Mouse (Mus musculus) thymus, adult 18-20 months (tissue): Measurements from ENCODE around the gene Ccser1.

ENCODE experiments used
- DNase-seq, 2 experiments: peaks; one replicate each; pipeline ENCODE4 v3.0.0; 2022; ENCODE audit warnings: mixed read lengths in 2 of 2

The Ccser1 gene

DNA sequence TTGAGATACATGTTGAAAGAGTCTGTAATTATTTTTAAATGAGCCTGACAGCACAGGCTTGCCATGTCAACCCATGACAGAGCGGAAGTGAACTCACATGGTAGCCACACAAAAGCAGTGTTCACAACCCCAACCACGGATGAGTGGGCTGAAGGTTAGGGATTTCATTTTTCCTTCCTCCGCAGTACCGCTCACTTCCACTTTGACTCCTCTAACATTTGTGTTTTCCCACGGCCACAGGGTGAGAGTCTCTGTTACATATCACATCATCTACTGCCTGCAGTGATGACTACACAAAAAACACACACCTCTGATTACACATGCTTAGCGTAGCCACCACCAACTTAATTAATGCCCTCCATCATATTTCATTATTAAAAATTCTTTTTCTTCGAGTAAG lies 120.9 kb downstream of the Ccser1 start:
- DNase-seq, result no peak

DNA sequence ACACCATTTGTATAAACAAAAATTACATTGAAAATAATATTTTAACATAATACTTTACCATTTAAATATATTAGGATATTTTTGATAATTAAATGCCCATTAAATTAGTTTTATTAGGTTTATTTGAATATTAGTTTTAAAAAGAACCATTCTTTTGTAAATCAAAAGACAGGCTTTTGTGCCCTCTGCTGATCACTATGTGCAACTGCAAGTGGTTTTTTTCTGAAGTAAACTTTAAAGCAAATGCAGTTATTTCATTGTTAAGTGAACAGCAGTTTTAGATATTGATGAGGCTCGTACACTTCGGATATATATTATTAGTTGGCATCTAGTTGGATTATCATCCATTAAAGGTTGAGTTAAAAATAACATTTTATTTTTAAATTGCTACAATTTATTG lies 121.5 kb downstream of the Ccser1 start:
- no peak for DNase-seq

DNA sequence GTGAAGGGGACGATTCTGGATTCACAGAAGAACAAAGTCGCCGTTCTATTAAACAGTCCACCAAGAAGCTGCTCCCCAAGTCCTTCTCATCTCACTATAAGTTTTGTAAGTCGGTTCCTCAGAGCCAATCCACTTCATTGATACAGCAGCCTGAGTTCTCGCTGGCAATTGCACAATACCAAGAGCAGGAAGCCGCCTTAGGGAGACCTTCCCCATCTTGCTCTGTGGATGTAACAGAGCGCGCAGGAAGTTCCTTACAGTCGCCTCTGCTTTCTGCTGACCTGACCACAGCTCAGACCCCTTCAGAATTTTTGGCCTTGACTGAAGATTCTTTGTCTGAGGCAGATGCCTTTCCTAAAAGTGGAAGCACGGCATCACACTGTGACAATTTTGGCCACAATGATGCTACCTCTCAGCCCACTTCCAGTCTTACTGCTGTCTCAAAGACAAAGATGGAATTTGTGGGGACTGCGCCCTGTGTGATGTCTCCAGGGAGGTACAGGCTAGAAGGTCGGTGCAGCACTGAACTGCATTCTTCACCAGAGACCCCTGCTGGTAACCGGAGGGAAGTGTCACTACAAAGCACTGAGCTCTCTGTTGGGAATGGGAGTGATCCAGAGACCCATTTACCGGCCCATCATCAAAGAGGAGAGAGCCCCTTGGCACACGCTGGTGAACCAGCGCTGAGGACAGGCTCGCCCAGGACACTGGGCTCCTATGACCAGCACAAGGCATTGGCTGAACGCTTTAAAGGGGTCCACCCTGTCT lies 131.4 kb downstream of the Ccser1 start:
- no peak for DNase-seq

DNA sequence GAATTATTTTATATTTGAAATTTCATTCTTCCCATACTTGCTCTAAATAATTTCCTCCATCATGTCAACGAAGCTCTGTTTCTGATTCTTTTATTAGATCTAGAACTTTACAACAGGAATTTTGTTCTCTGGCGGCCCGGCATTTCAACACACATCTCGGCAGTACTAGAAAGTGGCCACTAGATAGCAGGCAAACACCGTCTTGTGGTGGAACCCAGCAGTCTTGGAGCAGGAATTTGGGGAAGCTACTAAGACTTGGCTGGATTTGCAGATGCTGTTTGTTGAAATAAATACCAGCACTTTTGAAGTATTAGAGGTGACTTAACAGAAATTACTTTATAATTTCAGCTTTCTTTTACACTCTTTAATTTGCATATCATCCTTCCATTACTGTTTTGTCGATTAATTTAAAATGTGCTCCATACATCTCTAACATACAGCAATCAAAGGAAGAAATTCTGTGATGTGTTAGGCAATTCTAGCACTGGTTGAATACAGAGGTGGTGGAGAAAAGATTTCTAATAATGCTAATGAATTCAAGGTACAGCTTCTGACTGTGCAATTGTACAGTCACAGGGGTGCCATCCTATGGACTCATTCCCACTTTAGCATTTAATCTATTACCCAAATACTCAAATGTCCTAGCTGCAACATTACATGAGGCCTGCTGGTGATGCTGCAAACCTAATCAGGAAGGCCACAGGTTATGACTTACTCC lies 135.9 kb downstream of the Ccser1 start:
- no peak for DNase-seq

DNA sequence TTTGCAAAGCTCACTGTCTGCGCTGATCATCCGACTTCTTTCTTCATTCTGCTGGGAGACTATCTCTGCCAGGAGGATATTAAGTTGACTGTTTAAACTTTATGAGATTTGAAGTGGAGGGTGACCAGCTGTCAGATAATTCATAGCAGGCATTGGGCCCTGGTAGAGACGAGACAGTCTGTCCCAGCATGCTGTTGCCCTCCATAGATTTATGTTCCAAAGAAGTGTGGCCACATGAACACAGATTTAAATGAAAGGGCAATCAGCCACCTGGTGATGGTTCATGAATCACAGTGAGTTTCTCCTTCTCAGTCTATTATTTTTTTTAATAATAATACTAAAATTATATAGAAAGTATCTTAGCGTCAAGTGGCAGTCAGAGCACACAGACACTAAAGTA lies 140.7 kb downstream of the Ccser1 start:
- no peak for DNase-seq

DNA sequence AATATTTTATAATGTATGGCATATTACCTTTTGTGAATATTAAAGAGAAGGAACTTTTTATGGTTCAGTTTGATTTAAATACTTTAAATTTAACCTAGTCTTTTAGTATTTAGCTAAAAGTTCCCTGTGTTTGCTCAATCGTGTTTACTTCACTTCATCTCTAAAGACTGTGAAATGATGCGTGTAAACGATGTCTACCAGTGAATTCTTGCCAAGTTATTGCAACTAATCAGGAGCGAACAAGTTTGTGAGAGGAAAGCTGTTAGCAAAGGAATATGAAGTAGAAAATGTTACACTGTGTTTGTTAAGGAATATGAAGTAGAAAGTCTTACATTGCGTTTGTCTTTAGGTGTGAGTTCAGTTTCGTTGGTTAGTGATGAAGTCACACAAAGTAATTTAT lies 142.2 kb downstream of the Ccser1 start:
- DNase-seq, result no peak

DNA sequence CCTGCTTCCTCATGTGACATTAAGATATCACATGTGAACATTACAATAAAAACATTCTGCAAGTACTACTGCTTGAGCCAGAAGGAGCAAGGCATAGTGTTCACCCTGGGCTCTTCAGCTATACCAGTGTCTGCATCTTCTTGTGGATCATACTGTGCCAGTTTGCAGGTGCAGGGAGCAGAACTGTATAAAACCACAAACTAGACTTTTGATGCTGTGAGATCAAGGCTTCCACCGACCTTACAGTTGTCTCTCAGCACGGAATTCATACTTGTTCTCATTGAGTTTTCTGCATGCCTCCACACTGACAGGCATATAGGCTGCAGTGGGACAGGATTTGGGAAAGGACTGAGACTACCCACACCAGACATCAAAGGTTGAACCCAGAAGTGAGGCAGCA lies 146.0 kb downstream of the Ccser1 start:
- DNase-seq, result peak; percentile 3 to 46

DNA sequence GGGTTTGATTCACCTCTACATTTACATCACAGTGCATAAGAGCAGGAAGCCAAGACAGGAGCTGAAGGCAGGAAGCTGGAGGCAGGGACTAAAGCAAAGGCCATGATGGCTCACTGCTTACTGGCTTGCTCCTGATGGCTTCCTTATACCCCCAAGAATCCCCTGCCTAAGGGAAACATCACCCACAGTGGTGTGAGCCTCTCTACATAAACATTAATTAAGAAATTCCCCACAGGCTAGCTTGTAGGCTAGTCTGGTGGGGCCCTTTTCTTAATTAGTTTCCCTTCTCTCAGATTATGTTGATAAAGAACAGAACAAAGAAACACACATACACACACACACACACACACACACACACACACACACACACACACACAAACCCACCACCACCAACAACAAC lies 148.9 kb downstream of the Ccser1 start:
- no peak for DNase-seq

DNA sequence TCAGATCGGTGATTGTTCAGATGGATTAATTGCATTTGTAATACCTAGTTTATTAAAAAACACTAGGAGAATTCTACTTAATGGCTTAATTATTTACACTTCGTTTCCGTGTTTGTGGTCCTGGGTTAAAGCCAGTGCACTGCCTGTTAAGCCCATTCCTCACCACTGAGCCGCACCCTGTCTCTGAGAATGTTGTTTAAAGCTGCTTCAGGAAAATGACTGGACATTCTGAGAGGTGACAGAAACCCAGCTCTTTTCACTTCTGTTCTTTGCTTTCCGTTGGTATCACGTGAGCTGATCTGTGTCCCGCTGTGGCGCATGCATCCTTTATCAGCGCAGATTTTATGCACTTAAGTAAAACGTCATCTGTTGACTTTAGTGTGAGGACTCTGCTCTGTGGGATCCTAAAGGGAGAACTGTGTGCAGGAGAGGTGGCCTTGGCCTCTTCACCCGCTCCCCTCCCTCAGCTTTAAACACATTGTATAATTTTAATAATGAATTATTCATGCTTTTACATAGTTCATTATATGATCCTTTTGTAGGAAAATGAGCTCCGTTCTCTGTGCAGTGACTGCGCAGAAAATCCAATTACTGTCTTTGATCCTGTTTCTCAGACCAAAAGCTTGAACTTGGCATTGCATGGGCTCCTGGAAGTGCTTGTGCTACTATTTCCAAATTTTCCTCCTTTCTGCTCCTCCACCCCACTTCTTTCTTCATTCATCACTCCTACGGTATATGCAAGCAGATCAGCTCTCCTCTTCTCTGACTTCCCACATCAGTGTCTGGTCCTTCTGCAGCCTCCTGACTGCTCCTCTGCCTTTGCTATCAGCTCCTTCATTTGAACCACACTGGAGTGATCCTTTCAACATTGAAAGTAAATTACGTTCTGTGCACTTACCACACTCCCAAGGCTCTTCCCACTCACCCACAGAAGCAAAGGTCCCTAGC lies 149.7 kb downstream of the Ccser1 start:
- no peak for DNase-seq

DNA sequence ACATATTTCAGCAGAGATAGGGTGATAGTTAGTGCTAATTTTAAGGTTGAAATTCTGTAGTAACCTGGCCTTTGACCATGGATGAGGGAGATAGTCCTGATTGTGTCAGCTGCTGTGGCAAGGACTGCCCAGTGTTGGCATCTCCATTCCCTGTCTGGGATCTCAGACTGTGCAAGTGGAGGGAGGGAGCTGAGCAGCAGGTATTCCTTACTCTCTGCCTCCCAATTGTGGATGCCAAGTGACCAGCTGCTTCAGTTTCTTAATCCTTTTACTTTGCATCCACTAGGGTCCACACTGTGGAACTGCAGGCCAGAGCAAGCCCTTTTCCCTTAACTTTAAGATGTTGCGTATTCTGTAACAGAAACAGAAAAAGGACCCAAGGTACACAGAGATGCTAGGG lies 154.3 kb downstream of the Ccser1 start:
- no peak for DNase-seq

DNA sequence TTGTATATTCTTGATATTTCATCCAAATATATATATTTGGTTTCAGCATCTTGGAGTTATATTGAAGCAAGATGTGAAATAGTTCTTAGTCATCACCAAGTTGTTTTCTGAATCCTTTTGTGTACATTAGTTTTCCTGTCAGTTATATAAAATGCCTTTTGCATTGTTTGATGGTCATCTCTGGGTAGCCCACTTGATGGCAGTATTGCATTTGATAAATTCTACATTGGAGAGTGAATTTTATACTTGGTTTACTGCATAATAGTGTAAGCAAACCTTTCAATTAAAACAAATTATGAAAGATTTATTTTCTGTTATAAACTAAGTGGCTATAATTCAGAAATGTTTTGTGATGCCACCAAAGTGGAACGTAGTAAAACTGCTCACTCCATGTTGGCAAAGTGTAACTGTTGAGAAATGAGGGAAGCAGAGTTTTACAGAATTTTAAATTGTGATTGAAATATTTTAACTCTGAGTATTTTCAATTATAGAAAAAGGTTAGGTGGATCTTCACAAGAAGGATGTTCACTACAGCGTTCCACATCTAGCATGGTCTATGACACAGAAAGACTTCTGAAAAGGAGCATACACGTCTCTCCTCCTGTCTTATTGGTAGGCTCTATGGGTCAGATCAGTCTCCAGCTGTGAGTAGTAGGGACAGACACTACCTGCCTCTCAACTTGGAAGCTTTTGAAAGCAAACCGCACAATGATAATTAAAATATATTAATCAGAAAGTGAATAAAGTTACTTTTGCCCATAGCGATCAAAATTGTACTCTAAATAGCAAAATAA lies 167.1 kb downstream of the Ccser1 start:
- no peak for DNase-seq

DNA sequence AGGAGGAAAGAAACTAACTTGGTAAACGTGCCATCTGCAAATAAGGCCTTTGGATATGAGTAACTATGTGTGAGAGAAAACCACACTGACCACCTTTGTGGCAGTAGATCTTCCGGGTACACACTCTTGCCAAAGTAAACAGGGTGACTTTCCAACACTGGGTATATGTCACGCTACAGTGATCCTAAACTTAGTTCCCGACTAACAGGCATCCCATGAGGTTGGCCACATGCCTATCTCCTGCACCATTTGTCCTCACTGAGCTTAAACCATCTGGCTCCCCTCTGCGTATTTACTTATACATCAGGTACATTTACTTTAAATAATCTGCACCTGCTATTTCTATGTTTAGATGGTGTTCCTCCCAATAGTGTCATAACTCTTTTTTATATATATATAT lies 183.6 kb downstream of the Ccser1 start:
- no peak for DNase-seq

DNA sequence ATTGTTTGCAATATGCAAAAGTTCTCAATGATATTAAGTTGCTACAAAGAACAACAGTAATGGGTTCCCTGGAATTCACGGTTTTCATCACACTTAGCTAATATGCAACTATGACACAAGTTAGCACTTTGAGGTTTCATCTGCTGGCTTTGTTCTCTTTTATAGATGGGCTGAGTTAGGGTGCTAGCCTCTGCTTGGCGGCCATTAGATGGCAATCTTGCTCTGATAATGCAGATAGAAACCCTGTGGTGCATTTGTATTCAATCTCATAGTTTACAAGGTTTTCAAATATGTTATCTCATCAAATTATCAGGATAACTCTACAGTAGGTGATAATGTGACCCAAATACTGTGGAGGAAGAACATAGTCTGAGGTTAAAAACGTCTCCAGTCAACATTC lies 202.4 kb downstream of the Ccser1 start:
- DNase-seq, result no peak

DNA sequence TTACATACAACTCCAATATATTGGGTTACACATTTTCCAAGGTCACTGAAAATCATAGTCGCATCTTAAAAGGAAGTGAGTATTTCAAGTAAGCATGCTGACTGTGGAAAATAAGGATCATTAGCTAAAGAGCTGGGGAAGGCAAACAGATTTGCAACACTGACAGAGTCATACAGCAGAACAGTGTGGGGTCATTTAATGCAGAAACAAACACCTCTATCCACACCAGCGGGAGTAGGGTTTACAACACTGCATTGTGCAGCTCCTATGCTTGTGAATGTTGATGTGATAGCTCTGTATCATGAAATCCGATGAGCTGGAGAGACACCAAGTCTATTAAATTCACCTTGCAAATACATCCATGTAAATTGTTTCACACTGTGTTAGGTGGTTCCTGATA lies 202.9 kb downstream of the Ccser1 start:
- DNase-seq, result no peak

DNA sequence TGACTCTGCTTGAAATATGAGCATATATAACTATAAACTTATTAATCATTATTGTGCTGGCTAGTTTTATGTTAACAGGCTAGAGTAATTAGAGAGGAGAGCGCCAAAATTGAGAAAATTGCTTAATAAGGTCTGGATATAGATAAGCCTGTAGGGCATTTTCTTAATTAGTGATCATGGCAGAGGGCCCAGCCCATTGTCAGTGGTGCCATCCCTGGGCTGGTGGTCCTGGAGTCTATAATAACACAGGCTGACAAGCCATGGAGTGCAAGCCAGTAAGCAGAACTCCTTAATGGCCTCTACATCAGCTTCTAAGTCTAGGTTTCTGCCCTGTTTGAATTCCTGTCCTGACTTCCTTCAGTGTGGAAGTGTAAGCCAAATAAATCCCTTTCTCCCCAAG lies 206.9 kb downstream of the Ccser1 start:
- no peak for DNase-seq

DNA sequence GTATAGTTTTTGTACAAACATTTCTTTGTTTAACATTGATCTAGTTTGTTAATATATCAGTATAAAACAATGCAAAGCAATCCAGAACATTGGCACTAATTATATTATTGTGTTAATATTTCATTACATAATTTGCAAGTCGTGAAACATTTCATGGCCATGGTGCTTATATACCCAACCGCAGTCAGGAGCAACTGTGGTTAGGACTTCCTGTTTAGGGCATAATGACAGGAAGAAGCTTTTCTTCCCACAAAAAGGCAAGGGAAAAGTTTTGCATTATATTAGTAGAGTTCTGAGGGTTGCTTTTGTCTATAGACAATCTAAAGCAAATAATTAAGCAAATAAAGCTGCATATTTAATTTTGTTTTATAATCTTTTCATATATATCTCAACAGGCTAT lies 247.4 kb downstream of the Ccser1 start:
- no peak for DNase-seq

DNA sequence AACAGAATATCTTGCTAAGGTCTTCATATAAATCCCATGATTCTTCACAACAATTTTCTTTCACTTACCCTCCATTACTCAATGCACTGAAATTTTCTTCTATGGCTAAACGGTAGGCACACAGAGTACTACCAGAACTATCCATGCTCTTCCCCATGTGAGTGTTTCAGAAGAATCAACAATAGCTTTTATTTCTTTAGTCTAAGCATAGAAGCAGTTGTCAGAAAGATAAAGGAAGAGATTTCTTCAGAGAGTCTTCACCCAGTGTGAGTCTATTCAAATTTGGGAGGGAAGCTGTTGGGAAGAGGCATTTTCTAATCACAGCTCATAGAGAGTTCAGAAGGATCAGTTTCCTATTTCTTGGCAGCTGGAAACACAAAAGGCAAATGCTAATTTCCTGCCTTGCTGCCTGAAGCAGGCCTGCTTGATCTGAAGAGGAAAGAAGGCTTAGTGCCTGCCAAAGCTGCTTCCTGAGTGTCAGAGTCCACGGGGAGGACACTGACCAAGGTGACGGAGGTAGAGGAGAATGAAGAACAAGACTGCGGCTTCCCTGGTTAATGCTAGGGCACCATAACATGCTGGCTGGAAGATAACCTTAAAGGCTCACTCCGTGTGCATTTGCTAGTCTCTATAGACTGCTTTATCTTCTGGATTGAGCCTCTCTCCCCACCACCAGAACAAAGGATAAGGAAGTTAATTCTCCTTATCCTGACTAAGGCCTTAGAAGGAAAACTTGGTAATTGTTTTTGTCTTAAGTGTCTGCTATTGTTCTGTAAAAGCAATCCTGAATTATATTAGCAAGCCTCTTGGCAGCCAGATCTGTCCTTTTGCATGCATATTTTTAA lies 251.0 kb downstream of the Ccser1 start:
- no peak for DNase-seq

DNA sequence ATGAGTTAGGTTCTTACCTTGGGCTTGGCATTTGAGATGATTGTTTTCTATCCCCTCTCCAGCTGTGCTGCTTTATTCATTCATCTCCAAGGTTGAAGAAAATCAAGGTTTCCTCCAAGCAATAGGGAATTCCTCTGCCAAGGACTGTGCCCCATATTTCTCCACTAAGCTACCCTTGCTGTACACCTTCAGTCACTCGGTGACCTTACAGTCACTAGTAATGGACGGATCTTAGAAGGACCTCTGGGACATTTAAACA lies 251.5 kb downstream of the Ccser1 start:
- no peak for DNase-seq

DNA sequence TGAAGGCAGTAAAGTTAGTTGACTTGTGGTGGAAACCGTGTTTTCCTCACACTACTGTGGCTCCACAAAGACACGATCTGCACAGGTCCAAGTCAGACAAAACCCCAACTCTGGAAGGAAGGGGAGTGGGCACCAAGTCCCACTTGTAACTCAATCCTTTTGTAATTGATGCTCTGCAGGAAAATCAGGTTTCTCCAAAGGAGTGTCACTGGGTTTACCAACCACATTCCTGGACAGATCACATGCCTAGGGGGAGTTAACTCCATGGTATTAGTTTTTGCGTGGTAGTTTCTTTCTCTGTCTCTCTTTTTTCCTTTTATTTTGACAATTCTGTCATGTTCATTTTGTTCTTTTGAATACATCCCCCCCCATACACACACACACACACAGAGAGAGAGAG lies 252.0 kb downstream of the Ccser1 start:
- no peak for DNase-seq

DNA sequence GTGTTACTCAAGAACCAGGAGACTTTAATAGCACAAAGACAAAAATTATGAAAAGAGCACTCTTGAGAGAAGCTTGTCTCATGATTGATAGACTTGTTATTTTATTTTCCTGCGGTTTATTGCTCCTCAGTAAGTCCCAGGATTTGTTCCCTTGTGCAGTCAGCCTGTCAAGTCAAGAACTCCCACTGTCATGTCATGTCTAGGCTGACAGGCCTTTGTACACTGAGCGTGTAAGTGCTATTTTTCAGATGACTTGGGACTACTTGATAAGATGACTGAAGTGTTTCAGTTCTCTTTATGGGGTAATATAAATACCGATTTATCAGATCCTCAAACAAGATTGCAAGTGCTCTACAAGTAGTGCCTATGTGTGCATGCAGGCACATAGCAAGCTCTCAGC lies 252.6 kb downstream of the Ccser1 start:
- no peak for DNase-seq

DNA sequence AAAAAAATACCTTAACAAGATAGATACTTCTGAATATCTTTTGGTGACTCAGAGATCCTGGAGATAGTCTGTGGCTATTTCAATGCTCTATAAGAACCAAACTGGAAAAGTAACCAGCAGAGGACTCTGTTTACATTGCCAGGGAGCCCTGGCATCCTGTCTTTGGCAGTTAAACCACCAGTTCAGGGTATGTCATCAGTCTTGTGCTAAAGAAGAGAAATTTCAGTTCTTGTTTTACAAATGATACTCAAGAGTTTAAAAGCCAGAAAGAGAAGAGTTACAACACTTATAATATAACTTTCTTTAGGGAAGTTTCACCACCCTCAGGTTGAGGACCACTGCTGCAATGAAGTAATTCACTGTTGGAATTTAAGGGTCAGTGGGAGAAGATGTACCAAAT lies 258.0 kb downstream of the Ccser1 start:
- no peak for DNase-seq
